Mouse (Mus musculus) thymus, postnatal 10 days (tissue): ENCODE measurements around the gene Msantd1.

Source experiments
- DNase-seq, 2 experiments: peaks; one replicate each; pipeline ENCODE4 v3.0.0; 2021; ENCODE audit warnings: low spot score in 2 of 2

The Msantd1 gene

DNA sequence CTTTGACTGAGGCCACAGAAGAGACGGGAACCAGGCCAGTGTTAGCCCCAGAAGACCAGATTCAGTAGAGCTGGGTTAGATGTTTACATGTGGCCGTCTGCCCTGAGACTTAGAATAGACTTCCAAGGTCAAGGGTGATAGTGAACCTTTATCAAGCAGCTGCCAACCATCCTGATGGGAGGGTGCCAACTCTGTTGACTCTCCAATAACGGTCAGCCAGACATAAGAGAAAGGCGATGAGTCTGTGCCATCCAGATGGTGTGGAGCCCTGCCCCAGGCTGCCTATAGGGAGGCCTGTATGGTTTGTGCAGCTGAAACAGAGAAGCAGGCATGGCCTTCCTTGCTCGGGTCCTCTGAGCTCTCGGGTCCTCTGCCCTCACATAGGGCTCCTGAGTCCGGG lies 16.7 kb downstream of the Msantd1 start:
- DNase-seq = no peak

DNA sequence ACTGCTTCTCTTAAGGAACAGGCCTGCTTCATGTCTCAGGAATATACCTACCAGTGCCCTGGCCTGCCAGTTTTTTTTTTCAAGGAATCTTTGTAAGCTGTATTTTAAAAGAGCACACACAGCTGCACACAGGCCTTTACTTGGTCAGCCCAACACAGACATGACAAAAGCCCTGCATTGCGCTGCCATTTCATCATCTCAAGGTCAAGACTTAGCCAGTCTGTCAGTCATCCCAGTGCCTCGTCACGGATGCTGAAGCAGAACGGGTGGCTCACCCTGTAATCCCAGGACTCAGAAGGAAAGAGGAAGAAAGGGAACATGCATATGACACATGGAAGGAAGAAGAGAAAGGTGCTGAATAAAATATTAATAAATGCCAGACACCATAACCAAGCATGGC lies 19.8 kb downstream of the Msantd1 start:
- DNase-seq = no peak

DNA sequence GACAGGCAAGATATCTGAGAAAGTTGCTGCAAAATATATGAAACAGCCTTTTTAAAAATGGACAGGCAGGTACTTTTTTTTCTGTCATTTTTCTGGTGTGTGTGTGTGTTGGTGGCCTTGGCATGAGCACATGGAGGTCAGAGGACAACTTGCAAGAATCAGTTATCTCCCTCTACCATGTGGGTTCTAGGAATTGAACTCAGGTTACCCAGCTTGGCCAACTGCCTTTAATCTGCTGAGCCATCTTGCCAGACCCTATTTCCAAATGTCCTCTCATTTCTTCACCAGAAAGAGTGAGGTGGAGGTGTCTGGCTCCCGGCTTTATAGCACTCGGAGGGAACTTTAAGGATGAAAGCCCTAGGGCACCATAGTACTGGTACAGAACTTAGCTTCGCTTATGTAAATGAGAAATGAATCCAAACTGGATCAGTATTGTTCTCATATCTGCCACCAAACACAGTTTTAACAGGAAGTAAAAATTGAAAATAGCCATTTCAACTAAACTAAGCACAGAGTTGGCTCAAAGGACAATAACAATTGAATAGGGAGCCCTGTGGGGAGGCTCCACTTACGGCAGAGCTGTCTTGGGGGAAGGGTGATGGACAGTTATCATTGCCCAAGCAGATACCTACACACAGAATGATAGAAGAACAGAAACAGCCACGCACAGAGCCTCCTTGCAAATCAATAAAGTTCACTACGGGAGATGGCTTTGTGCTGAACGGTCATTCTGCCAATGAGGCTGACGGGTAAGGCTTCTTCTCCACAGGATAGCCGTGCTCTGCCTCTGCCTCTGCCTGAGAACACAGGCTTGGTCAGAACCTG lies 22.6 kb downstream of the Msantd1 start:
- no peak for DNase-seq

DNA sequence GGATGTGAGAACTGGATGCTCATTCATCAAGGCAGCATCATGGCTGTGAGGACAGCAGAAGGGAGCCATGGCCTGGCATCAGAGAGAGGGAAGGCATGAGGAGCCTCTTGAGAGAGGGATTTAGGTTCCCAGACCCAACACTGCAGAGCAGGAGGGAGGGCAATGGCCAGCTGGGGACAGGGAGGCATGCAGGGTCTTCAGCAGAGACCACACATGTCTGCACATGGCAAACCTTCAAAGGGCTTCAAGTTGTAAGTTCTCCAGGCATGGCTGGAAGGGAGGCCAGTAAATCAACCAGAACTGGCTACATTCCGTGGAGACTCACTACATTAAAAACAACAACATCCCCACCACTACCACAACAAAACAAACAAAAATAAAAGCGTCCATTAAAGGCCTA lies 23.3 kb downstream of the Msantd1 start:
- no peak for DNase-seq

DNA sequence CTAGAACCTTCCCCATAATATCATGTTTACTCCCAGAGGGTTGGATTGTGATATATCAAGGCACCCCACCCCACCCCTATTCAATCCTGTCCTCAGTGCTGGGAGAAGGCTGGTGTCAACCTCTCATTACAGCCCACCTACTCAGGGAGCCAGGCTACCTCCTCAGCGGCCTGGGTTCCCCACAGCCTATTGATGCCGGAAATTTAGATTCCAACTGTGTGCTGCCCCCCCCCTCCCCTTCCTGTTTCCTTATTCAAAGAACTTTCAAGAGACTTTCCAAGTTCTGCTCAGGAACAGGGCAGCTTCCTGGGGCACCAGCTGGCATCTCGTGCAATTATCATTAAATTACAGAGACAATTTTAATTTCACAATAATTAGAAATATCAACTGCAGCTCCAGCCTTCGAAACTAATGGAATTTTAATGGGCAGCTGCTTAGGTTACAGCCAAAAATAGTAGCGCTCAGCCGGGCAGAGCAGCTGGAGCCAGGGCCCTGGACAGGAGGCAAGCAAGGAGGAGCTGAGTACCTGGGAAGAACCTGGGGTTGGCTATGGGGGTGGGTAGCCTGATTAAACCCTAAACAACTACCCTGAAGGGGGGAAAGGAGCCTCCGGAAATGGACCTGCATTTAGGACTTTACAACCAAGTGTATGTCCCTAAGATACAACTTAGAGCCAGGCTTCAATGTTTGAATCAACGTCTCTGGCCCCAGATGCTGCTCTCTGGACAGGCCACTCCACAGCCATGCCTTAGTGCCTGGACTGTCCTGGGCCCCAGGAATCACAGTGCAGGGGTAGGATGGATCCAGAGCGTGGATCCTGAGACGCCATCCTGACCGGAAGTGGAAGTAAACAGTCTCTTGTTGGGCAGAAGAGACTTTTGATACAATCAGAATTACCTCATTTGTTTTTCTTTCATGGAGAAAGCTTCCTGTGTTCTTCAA lies 24.0 kb downstream of the Msantd1 start:
- DNase-seq = no peak

DNA sequence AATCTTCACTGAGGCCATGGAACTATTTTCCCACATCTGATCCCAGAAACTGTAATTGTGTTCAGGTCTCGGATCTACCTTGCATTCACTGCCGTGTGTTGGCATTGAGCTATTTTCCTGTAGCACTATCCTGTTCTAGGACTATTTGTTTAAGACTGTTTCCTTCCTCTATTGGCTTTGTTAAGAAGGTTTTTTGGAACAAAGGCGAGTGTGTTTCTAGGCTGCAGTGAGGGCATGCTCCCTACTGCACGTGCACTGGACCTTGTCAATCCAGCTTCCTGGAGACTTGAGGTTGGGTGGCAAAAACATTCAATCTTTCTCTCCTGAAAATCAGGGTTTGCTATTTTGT lies 24.6 kb downstream of the Msantd1 start:
- DNase-seq = no peak

DNA sequence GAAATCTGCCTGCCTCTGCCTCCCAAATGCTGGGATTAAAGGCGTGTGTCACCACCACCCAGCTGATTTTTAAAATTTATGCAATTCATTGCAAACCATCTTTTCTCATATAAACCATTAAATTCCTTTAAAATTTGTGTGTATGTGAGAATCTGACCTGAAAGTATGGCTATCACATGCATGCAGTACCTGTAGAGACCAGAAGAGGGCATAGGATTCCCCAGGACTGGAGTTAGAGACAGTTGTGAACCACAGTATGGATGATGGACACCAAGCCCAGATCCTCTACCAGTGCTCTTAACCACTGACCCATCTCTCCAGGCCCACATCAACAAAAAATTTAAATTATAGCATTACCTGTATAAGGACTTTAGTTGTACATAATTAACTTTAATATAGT lies 25.6 kb downstream of the Msantd1 start:
- DNase-seq = peak in 1 of 2 experiments; percentile 35

DNA sequence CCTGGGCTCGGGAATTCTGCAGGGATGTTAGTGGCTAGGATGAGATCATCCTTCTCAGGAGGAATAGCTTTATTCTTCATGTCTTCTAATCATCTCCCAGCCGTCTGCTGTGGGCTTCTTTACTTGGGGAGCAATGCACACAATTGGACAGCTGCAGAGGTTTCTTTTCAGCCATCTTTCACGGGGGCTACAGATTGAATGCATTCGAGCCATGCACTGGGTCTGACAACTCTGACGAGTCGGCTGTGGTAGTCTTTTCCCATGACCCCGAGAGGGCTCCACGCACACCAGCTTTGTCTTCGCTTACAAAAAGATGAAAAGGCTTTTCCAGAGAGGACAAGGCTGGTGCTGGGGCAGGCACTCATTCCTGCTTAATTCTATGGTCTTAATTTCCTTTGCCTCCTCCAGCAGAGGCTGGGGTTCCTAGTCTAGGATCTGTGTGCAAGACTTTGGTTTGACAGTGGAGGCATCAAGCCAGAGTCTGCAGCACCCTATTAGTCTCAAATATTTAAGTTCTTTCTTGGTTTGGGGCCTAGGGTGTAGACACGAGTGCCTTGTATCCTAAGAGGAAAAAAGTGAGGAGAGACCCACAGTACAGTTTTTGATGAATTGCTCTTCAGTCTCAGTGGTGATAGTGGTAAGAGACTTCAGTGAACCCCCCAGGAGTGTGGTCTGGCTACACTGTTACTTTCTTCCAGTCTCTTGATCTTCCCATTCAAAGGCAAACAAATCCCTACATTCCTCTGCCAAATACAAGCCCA lies 34.1 kb downstream of the Msantd1 start:
- DNase-seq = no peak

DNA sequence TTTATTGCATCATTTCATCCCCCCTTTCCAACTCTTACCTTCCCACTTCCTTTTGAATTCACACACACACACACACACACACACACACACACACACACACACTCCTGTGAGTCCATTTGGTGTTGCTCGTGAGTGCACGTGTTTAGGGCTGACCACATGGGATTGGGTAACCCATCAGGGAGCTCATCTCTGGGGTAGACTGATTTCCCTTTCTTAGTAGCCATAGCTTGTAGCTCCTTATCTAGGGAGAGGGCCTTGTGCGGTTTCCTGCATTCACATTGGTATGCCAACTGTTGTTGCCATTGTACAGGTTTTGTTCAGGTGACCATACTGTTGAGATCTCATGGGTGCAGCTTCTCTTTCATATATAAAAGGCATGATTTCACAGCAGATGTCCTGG lies 35.6 kb downstream of the Msantd1 start:
- no peak for DNase-seq

DNA sequence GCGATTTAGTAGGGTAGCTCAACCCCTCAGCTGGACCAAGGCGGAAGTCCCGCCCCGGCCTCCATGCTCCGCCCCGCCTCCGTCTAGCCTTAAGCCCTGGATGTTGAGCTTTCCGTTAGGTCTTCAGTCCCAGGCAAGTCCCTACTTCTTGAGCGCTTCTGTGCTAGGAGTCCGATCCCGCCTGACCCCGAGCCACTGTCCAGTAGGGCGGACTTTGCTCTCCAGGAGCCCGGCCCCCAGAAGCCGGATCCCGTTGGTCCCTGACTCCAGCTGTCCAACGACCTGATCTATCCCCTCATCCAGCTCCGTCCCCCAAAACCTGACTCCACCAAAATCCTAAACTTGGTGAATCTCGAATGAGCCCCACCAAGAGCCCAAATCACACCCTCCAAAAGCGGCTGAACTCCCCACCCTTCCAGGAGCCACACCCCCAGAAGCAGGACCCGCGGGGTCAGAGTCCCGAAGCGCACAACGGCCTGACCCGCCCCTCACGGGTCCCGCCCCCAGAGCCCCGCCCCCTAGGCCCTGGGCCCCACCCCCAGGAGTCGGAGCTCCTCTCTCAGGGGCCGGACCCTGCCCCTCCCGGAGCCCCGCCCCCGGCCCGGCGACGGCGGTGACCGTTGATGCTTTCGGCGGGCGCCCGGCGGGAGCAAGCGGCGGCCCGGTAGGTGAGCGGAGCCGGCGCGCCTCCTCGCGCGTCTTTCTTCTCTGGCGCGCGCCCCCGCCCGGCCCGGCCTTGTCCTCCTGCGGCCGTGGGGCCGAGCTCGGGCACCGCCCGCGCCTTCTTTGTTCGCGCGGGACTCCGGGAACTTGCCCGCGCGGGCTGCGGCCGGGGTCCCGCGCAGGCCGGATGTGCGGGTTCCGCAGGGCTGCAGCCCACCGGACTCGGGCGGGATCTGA lies 41.3 kb downstream of the Msantd1 start, which contains the start of gene Rgs12:
Gene Rgs12, plus strand, starts transcription at position 585 of the 900 bp plus-strand sequence.
- peak; percentile 75 to 80 for DNase-seq

DNA sequence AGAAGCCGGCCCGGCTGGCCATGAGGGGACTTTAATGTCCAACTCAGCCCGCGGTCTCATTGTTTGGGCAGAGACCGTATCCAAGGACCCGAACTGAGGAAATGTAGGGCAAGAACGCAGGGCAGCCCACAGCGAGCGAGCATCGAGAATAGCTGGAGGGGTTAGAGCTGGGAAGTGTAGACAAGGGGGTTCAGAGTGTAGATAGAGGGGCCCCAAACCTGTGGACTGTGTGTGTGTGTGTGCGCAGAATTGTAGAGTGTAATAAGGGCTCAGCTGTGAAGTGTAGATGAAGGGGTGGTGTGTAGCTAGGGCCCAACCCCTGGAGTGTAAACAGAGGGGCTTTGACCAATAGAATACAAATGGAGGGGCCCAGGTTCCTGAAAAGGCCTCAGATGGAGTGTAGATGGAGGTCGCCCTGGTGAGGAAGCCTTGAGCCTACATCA lies 42.0 kb downstream of the Msantd1 start:
- DNase-seq = peak; percentile 19 to 20

DNA sequence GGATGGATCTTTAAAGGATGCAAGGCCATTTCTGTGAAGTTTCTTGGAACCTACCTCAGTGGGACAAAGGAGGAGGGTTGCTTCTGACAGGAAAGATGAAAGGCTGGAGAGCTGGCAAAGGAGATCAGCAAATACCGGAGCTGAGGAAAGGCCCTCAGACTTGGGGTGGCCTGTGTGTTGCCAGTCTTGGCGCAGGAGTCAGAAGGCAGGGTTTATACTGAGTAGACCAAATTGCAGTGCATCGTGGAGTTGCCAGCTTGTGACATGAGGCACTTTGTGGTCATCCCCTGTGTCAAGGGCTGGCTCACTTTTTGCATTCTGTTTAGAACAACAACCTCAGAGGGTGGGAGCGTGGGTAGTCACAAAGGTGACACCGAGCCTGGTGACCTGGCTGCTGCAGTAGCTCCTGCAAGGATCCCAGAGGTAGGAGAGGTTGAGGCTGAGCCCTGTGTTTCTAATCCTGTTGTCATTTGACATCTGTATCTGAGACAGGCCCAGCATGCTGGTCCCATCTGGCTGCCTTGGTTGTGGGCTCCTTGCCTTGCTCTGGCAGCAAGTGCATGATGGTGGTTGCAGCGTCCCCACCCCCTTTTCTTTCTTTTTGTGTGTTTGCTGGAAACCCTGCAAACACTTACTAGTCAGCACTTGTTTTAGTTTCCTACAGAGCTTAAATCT lies 42.8 kb downstream of the Msantd1 start:
- peak in 1 of 2 experiments; percentile 12 for DNase-seq

DNA sequence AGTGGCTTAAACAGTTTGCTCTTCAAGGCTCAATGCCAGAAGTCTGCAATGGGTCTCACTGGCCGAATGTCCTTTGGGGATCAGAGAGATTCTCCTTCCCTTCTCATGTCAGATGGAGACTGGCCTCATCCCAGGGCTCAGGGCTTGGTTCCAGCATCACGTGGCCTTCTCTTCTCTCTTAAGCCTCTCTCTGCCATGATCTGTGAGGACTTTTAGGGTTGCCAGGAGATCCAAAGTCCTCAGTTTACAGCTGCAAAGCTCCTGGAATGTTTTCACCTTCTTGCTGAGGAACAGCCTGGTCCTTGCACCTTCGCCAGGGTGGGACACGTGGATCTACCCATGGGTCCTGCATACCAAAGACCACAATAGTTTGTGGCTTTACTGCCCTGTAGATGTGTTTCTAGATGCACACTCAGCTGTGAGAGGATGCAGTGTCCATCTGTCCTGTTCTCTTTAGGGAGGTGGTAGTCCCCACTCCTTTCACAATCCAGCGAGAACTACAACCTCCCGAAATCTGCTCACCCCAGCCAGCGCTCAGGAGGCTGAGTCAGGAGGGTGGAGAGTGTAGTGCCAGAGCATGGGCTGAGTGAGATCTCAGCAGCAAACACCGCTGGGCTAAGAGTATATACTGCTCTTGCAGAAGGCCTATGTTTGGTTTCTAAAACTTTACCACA lies 43.5 kb downstream of the Msantd1 start:
- DNase-seq = no peak

DNA sequence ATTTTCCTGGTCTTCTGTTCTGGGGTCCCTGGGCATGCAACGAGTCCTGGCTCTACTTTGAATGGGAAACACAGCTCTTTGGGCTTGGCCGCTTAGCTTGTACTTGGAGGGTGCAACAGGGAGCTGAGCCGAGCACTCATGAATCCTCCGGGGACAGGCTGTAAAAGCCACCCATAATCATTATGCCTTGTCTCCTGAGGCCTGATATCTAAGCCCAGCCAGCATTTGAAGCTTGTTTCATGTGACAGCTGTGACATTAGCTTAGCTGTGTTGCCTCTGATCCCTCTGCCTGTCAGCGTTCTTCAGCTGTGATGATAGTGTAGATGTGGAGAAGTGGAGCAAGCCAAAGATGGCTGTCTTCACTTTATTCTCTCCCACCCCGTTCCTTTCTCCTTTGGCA lies 46.7 kb downstream of the Msantd1 start:
- no peak for DNase-seq

DNA sequence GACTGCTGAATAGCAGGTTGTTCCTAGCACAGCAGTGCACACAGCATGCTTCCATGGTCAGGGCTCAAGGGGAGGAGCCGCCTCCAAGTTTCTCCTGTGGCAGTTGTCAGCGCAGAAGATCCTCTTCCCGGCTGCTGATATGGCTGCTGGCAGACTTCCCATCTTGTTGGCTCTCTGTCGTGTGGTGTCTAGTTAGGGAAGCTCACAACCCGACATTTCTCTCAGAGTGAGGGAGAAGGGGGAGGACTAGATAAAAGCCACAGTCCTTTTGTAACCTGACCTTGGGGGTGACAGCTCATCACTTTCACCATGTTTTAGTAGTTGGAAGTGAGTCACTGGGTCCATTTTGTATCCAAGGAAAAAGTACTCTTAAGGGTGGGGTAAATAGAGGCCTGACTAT lies 47.8 kb downstream of the Msantd1 start:
- no peak for DNase-seq

DNA sequence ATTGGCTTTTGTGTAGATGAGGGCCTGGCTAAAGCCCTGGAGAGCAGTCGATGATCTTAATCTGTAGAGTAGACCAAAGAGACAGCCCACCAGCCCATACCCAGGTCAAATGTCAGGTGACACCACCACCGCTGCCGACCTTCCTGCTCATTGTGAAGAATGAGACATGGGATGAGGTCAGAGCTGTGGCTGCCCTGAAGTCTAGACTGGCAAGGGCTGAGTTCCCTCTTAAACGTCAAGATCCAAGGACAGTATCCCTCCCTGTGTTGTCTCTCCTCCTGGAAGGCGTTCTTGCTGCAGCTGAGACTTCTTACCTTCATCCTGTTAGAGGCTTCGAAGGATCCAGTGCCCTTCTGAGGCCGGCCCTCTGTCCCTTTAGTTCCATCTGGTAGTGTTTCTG lies 48.3 kb downstream of the Msantd1 start:
- DNase-seq = no peak

DNA sequence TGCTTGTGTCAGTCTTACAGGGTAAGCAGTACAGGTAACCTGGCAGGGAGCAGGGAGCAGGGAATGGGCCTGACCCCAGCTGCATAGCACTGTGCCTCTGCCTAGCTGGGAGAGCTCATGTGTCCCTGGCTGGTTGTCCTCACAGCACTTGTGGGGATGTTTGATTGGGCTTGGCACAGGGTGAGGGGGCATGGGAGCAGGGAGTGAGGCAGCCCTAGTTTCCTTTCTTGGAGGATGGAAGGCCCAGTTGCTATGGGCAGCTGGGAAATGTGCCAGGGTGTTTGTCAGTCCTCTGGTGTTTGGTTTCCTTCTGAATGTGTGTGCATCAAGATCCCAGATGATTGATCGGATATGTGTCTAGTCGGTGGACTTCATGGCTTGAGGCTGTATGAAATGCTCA lies 49.2 kb downstream of the Msantd1 start:
- no peak for DNase-seq

DNA sequence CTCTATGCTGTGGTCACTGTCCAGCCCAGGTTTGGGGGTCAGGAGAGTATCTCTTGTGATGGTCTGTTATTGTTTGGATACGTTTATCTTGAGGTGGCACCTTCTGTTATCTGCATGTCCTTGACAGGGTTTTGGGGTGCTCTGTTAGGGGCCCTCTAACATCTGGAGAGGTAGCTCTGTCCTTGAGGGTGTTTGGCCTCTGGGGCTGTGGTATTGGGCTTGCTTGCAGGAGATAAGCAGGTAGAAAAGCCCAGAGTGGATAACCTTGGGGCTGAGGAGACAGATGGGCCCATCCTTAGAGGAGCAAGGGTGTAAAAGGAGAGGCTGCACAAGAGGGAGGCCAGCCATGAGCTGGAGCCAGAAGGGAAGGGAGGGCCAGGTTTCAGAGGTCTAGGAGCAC lies 52.2 kb downstream of the Msantd1 start:
- no peak for DNase-seq

DNA sequence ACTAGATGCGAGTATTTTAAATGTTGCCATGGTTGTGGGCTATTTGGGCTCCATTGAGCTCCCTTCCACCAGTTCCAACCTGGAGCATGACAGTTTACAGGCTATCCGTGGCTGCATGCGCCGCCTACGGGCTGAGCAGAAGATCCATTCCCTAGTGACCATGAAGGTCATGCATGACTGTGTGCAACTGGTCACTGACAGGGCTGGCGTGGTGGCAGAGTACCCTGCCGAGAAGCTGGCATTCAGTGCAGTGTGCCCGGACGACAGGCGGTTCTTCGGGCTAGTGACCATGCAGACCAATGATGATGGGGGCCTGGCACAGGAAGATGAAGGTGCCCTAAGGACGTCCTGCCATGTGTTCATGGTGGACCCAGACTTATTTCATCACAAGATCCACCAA lies 57.7 kb downstream of the Msantd1 start:
- DNase-seq = no peak

DNA sequence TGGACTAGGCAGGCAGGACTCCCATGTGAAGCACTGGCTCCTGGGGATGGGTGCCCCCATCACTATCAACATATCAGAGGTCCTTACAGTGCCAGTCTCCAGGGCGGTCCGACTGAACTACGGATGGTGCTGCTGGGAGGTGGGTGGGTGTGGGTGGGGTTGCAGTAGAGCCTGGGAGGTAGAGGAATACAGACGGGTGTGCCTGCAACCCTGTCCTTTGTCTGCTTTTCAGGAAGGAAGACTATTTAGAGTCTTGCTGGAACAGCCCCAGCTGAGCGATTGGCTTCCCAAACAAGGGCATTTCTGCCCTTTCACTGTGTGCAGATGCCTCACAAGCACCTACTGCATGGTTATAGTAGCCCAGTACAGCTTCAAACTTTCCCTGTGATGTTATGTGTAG lies 60.6 kb downstream of the Msantd1 start:
- DNase-seq = no peak
